Mouse (Mus musculus): ENCODE measurements around the gene Hexdc.
A peak's percentile ranks its signal among the peaks of the same experiment; 100 is the strongest.

DNA sequence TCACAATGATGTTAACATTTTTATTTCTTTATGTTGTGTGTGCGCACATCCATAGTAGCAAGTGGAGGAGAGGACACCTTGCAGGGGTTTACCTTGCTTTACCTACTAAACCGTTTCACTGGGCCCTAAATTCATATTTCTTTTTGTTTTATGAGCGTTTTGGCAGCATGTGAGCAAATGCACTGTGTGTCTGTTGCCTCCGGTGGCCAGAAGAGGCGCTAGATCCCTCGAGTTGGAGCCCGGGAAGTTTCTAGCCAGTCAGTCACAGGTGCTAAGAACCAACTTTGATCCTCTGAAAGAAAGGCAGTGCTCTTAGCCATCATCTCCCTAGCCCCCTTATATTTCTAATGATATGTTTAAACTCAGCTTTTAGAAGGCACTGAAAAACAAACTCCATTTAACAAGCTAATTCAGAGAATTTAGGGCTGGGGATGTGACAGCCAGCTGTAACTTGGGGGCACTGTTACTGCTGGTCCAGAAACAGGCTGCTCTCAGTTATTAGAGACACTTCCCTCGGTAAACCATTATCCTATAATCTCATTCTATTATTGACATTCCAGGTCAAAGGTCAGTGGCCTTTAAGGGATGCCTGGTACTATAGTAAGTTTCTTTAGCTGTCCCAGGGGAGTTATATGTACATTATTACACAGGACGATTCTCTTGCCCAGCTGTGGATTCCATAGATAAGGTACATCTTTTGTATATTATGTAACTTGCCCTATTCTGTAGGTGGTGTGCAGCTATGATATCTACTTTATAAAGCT is 31.4 kb downstream of the Hexdc start:
- TF ChIP-seq POLR2A (IDR thresholded peaks at IDR 0.05; ENCODE audit: low read depth, low read length): no peak
- peak; percentile 57 for TF ChIP-seq CTCF (conservative IDR thresholded peaks at IDR 0.05; ENCODE audit: insufficient read depth, insufficient read length, low read depth, low read length)

Measured in kidney, adult 2 months (tissue).